Mouse (Mus musculus) retina, embryonic 14.5 days (tissue): ENCODE results near the gene Rhot1.

ENCODE experiments used
- DNase-seq: peaks from one replicate; pipeline ENCODE4 v3.0.0-alpha.2; 2015; ENCODE audit warnings: low spot score

Rhot1 gene

DNA sequence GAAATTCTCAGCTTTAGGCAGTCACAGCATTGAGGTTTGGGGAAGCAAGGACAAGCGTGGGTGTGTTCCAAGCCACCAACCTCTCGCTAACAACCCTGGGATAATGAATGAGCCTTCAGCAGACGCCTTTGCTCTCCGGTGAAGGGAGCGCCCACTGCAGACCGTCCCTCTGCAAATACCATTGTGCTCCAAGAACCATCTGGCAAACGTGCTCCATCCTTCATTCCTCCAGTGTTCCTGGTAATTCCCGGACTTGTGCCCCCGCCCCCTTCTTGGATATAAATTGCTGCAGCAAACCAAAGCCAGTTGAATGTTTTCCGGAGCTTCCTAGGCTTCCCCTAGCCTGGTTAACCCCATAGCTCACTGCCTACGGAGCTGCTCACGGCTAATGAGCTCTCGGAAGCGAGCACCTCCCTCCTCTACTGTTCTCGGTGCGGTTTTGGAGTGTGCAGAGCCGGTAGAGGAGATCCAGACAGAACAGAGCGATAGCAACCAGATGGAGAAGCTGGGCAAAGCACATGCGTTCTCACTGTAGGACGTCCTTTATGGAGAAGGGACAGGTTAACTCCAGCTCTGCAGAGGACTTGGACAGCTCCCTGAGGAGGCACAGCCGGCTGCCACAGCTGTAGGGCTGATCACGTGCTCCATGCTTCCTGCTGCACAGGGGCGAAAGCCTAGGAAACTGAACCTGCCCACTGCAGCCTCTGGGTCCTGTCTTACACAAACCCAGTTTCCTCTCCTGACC is 81.1 kb downstream of the Rhot1 start:
- DNase-seq = peak; percentile 70

DNA sequence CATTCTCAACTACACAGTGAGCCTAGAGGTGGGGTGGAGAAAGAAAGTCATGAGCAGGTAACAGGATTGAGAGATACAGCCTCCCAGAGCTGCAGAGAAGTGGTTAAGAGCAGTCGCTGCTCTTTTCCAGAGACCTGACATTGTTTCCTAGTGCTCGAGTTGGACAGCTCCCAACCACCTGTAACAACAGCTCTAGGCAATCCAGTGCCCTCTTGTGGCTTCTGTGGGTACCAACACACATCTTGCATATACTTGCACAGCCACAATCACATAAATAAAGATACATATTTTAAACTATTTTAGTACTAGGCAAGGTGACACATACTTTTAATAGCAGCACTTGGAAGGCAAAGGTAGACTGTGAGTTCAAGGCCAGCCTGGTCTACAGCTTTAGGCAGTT is 82.2 kb downstream of the Rhot1 start:
- no peak for DNase-seq

DNA sequence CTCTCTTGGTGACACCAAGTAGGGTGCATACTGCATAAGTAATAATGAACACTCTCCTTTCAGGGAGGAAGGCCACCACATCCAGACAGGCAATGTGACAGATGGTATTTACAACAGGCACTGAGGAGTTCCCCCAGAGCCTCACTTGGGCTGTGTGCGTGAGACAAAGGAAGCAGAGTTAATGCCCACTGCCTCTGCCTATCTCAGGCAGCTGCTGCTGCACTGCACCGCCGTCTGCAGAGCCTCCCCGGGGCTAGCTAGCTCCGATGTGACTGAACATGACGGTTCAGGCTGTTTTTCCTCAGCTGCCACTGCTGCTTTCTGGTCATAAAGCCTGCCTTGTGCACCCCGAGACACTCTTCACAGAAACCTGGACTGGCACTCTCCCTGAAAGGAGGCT is 83.6 kb downstream of the Rhot1 start:
- DNase-seq = no peak

DNA sequence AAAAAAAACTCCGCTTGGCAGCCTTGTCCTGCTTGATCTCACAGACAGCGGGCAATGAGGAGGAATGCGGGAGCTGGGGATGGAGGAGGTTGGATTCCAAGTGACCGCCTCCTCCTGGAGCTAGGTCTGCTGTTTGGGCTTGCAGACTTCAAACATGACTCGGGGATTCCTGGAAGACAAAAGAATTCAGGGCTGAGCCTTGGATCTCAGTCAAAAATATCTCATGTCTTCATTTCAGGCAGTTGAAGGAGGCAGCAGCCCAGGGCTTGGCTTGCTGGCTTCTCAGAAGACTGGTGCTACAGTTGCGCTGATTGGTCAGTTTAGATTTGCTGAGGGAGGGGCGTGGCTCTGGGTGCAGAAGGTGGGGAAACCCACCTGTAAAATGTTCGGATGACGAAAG is 86.2 kb downstream of the Rhot1 start:
- DNase-seq = no peak

DNA sequence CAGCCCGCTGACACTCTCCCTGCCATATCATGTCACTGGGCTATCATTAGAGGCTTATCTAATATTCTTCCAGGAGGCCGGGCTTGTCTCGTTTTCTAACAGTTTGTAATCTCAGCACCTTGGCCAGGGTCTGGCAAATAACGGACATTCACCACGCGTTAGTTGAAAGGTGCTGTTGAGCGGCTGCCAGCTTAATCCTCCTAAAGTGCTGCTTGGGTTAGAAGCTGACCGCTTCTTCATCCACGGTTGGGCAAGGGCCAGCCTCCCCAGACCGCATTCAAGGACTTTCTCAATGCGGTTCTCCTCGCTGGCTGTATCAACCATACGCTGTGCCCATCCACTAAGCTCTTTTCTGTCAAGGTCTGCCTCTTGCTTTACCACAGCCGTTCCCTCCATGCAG is 87.0 kb downstream of the Rhot1 start:
- DNase-seq = no peak

DNA sequence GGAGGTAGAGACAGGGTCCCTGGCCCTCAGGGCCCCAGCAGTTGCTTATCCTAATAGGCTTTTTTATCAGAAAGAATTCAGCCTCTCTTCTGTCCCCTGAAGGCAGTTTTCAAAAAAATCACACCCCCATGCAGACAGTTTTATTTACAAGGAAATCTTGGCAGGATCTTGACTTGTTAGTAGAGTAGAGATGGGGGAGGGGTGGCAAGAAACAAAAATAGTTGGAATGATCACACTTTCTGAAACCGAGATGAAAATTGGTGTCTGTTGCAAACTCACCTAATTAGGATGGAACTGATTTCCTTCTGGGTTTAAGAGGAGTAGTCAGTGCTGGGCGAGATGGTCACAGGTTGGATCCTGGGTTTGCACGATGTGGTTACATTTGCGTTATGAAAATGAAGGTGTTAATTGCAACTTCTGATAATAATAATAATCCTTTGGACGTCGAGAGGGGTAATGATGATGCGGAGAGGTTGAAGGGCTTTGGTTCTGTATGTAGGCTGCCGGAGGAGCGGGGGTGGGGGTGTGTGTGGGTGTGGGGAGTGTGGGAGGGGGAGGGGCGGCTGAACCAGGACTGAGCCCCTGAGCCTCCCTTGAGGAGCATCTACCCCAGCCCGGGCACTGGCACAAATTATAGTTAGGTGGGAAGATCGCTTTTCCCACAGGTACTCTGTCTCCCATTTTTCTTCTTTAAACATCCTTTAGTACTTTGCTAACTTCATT is 90.9 kb downstream of the Rhot1 start:
- no peak for DNase-seq

DNA sequence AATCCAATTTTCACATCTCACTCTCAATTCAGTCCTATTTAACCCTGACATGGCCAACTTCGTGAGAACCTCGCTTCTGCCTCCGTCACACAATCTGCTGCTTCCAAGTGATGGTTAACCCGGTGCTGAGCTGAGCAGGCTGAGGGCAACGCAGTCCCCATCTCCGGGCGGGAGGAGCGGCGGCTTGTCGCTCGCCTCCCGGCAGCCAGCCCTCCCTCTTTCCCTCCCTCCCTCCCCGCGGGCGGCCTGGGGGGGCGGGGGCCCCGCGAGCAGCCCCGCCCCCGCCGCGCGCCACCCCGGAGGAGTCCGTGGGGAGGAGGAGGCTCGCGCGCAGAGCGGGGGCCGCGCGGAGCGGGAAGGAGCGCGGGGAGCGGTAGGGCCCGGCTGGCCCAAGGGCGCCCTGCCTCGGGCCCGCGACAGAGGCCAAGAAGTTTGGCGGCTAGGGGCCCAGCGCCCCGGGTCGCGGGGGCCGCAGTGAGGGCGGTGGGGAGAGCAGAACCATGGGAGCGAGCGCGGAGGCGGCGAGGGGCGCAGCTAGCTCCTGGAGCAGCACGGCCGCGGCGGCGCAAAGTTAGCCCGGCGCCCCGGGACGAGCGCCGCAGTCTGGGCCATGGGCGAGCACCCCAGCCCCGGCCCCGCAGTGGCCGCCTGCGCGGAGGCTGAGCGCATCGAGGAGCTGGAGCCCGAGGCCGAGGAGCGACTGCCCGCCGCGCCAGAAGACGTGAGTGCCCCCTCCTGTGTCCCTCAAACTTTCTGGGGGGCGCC is 91.9 kb downstream of the Rhot1 start, which contains the start of gene Rhbdl3:
TSS of gene Rhbdl3 (plus strand) at position 362 of the 765 bp plus-strand sequence.
- peak; percentile 63 for DNase-seq

DNA sequence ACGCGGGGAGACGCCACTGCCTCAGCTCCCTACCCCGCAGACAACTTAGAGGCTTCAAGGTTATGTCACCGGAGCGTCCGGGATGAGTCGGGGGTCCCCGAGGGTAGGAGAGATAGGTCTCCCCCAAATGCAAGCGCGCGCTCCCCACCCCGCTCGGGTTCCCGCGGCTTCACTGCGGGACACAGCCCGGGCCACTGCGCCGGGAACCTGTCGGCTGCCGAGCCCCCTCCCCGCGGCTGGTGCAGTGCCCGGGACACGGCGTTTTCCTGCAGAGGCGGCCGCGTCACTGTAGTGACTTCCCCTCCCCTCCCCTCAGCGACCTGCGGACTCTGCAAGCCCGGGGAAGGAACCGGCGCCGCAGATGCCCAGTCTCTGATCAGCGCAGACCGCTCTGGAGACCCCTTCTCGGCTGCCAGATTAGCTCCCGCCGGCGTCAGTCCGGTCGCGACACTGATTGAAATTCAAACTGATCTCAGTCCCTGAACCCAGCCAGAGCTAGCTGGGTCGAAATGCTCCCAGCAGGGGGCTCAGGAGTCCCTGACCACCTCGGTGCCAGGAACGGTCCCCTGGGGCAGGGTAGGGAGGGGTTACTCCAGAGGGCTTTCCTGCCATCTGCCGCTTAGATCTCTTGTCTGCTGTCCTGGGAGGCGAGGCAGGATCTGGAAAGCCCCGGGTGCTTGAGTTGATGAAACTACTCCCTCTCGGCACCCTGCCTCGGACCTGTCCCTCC is 92.7 kb downstream of the Rhot1 start:
- peak; percentile 84 for DNase-seq

DNA sequence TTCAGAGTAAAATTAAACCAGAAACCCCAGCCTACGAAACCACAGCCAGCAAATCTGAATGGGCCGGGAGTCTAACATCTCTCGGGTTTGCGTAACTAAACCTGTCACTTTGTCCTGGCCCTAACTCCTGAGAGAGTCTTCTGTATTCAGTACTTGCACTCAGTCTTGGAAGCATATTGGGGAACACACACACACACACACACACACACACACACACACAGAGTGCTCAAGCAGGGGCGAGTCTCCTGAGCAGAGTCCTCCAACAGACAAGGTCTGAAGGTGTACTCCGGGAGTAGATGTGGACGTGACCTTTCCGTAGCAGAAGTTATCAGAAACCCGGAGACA is 93.2 kb downstream of the Rhot1 start:
- DNase-seq = no peak

DNA sequence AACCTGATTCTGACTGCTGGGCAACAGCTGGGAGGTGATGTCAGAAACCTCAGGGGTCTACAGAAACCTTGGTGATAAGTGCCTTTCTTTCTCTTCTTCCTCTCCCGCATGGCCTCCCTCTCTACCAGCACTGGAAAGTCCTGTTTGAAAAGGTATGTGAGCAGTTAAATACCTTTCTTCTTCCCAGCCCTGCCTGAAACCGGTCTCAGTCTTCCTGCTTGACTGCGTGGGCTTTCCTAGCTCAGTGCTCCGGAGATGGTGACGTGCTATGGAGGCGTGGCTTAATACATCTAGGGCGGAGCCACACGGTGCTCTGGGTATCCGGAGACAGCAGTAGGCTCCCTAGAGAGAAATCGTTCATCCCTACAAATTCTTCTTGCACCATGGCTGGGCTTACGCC is 93.7 kb downstream of the Rhot1 start:
- peak; percentile 89 for DNase-seq

DNA sequence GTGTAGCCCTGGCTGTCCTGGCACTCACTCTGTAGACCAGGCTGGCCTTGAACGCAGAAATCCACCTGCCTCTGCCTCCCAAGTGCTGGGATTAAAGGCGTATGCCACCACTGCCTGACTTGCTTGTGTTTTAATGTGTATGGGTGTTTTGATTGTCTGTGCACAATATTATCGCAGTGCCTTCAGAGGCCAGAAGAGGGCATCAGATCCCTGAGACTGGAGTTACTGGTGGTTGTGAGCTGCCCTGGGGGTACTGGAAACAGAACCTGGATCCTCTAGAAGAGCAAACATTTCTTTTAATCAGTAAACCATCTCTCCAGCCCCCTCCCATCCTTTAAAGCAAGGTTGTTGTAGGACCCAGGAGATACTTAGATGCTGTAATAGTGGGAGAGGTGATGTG is 94.9 kb downstream of the Rhot1 start:
- DNase-seq = no peak

DNA sequence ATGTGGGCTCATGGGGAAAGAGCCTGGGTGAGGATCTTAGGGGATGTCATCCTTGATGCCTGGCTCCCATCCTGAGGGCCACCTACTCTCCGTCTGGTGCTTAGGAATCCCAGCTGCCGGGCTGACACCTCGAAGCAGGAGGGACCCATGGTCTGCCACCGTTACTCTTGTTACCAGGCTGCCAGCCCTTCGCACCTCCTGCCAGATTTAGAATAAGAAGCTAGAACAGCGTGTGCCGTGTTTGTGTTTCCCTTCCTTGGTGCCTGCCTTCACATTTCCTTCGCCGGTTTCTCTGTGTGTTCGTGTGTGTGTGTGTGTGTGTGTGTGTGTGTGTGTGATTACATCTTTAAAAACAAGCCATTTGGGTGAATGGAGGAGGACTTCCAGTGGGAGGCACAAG is 96.0 kb downstream of the Rhot1 start:
- no peak for DNase-seq

DNA sequence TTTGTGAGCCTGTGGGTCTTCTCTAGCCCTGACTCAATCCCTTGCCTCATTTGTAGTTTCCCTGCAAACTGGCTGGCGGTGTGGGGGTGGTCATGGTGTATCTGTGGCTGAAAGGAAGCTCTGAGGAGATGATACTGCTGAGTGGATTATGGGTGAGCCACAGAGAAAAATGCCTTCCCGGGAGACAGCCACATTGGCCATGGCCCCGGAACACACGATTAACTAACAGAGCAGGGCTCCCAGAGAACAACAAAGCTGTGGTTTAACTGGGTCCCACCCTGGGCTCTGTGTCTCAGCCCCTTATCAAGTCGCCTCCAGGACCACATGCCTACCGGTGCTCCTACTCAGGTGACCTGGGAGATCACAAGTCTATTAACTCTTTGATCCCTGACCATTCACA is 99.7 kb downstream of the Rhot1 start:
- DNase-seq = no peak

DNA sequence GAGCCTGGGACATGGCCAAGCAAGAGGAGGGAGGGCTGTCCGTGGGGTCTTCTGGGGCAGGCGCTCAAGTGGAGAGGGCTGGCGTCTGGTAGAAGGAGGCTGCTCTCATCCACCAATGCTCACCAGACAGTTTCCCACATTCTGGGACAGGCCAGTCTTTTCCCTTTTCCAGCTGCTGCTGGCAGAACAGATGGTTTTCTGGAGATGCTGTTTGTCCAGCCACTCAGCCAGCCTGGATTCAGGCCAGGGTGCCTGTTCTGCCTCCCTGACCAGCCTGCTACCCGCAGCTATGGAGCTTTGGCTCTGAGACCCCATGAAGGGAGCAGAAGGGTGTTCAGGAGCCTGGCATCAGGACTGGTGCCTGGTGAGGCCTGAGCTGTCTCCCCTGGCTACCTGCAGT is 102.5 kb downstream of the Rhot1 start:
- no peak for DNase-seq

DNA sequence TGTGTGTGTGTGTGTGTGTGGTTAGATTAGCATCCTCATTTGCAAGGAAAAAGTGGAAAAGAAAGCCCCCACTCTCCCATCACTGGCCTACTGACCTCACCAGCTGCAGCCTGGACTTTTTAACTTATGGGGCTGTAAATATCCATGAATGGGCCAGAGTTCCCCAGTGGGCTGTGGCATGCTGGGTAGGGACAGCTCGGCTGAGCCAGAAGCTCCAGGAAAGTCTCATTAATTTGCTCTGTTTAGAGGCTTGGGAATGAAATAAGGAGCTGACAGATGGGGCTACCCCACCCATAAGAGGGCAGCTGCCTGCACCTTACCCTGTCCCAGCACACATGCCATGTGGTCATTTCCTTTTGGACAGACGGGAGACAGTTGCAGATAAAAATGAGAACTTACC is 103.2 kb downstream of the Rhot1 start:
- peak; percentile 56 for DNase-seq

DNA sequence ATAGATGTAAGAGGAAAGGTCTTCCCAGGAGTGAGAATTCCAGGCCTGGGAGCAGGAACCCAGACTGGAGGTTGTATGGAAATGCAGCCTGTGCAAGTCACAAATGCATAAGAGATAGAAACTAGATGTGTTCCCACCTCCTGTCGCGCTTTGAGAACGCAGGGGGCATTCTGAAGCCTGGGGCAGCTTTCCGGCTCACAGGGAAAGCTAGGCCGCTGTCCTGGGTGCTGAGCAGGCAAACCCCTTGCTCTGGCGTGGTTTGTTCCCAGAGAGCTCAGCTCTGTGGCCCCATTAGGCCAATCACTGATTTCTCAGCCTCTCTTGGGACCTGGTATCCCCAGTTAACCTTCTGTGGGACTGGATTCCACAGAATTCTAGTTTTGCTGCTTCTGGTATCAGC is 103.7 kb downstream of the Rhot1 start:
- DNase-seq = peak; percentile 54

DNA sequence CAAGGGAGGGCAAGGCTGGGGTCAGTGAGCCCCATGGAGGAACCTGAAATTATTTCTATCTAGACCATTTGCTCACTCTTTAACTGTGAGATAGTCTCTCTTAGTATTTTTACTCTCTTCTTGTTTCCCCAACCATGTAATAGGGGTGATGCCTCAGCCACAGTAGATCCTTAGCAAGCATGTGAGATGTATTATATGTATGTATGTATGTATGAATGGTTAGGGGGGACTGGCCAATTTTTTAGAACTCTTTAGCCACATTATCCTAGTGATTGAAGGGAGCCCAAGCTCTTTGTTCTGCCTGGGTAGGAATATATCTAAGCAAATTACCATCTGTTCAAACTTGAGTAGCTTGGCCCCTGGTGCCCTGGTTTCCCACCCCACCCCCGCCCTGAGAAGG is 104.6 kb downstream of the Rhot1 start:
- DNase-seq = no peak

DNA sequence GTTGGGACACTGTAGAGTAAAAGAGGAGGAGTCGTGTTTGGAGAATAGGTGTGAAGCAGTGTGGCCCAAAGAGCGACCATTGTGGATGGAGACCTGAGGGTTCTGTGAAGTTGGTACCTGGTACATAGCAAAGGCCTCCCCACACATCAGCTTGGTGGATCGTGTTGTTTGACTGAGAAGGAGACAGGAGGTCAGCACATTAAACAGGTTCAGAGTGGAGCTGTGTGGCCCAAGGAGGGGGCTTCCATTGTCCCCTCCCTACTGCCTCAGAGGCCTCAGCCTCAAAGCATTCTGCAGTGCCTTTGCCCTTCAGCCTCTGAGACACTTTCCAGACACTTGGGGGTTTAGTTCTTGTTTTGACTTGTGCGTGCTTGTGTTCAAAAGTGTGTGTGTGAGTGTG is 105.1 kb downstream of the Rhot1 start:
- no peak for DNase-seq

DNA sequence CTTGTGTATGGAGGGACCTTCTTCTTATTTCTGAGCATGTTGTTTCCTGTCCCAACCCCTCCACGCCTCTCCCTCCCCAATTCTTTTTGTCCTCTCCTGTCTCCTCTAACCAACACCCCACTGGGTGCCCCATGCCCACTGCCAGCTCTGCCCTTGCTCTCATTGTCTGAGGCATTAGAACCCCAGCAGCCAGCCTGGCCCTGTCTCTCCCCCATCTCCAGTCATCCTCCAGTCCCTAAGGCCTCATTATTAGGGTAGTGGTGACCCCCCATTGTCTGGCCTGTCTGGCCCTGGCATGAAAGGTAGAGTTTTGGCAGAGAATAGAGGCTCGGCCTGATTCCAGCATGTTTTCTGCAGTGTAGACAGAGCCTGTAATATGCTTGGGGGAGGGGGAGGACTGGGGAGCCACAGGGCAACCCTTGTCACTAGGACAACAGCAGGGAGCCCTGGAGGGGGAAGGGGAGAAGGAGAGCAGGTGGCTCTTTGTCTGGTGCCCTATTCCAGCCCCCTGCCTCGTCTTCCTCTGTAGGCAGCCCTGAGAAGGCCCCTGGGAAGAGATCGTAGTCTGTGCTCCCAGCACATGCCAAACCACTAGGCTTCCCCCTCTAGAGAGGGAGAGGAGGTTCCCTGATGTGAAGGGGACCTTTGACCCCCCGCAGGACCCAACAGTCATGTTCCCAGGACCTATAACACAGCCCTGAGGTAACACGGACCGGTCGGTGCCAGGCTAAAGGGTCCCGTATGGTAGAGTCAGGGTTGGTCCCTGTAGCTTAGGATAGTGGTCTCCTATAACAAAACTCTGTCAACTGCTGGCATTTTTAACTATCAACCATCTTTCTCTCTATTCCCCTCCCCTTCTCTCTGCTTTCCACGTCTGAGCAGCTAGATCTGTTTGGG is 107.2 kb downstream of the Rhot1 start:
- peak; percentile 55 for DNase-seq
